Mouse (Mus musculus): ENCODE results near the gene Plrg1. TPM values are rescaled to one million over a fixed set of nuclear protein-coding genes. Genes with fewer than 3 reads are reported as not detected.

Plrg1 gene
- polyA plus RNA-seq, 1 experiment from 2014 or later, result 109 TPM

GRCm38 (mm10) chr3:83102286-83102685 is 47.0 kb downstream of the Plrg1 start:
- Histone ChIP-seq H3K36me3 (ENCODE audit: control insufficient read depth, insufficient read depth, low read length) (no peaks in the 10 kb centered on the region), H3K4me1 (ENCODE audit: control insufficient read depth, insufficient read depth, low read length) (0 out of 2 replicates have a peak, but pooled peaks cover 5% of the 10 kb centered on the region), H3K9ac (ENCODE audit: low read depth, low read length) (no peak overlapping the region), H3K4me2 (replicated peaks; ENCODE audit: low read depth, low read length) (no peak overlapping the region), H3K4me3 (ENCODE audit: low read length) (no peak overlapping the region), H3K9me3 (ENCODE audit: control insufficient read depth, low read length) (no peaks in the 10 kb centered on the region), H3K27ac (ENCODE audit: low read depth, low read length) (no peak overlapping the region), H3K27me3 (ENCODE audit: control insufficient read depth, insufficient read depth, low read length) (no peaks in the 10 kb centered on the region)
- WGBS, result 92% methylated on average over 6 of the region's 6 CpGs
- no peak for ATAC-seq (ENCODE audit: low FRiP score, low TSS enrichment)

DNA sequence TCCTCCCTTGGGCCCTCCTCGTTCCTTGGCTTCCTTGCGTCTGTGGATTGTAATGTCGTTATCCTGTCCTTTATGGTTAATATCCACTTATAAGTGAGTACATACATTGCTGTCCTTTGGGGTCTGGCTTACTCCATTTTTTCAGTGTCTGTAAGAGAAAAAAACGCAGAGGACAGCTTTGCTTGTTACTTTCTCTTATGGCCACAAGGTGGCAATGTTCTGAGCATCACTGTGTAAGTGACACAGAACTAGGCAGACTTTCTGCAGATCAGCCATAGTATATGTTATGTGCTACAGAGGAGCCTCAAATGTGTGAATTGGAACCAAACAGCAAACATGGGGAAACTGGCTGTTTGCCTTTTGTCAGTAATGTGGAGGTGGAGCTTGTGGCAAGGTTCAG is 54.8 kb downstream of the Plrg1 start:
- WGBS, result 36% methylated on average over 4 of the region's 4 CpGs
- Histone ChIP-seq H3K36me3 (ENCODE audit: control insufficient read depth, insufficient read depth, low read length) (no peaks in the 10 kb centered on the region), H3K27me3 (ENCODE audit: control insufficient read depth, insufficient read depth, low read length) (no peaks in the 10 kb centered on the region), H3K4me1 (ENCODE audit: control insufficient read depth, insufficient read depth, low read length) (0 out of 2 replicates have a peak, but pooled peaks cover 10% of the 10 kb centered on the region), H3K4me2 (replicated peaks; ENCODE audit: low read depth, low read length) (no peak overlapping the region), H3K4me3 (ENCODE audit: low read length) (no peak overlapping the region), H3K9me3 (ENCODE audit: control insufficient read depth, low read length) (no peaks in the 10 kb centered on the region), H3K27ac (ENCODE audit: low read depth, low read length) (no peak overlapping the region), H3K9ac (ENCODE audit: low read depth, low read length) (no peak overlapping the region)
- ATAC-seq (ENCODE audit: low FRiP score, low TSS enrichment), result no peak

- H3K27ac ChIP-seq (ENCODE audit: low read depth, low read length), result no peak overlapping the region
- H3K27me3 ChIP-seq (ENCODE audit: control insufficient read depth, insufficient read depth, low read length), result no peaks in the 10 kb centered on the region
- H3K4me1 ChIP-seq (ENCODE audit: control insufficient read depth, insufficient read depth, low read length), result 0 out of 2 replicates have a peak, but pooled peaks cover 10% of the 10 kb centered on the region
- H3K36me3 ChIP-seq (ENCODE audit: control insufficient read depth, insufficient read depth, low read length), result no peaks in the 10 kb centered on the region
- no peak overlapping the region for H3K4me2 ChIP-seq (replicated peaks; ENCODE audit: low read depth, low read length)
- no peak overlapping the region for H3K9ac ChIP-seq (ENCODE audit: low read depth, low read length)
- ATAC-seq (ENCODE audit: low FRiP score, low TSS enrichment), result no peak
- no peak overlapping the region for H3K4me3 ChIP-seq (ENCODE audit: low read length)
- WGBS, result 49% methylated on average over 7 of the region's 7 CpGs
- no peaks in the 10 kb centered on the region for H3K9me3 ChIP-seq (ENCODE audit: control insufficient read depth, low read length)
Observed at GRCm38 (mm10) chr3:83111485-83112261, 56.4 kb downstream of the Plrg1 start.

DNA sequence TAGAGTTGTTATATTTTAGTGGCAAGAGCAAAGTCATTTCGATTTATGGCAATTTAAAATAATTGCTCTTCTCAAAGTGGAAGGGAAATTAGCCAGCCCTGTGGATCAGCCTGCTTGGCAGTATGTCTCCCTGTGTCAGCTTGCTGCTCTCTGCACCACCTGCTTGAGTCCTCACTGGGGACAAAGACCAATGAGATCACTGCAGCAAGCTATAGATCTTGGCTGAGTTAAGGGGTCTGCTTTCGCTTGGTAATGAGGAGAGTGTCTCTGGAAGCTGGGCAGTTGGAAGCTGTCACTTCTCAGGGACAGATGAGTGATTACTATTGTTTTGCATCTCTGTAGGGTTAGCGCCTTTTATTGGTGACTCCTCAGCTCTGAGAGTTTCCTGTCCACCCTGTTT is 57.5 kb downstream of the Plrg1 start:
- Histone ChIP-seq H3K4me1 (ENCODE audit: control insufficient read depth, insufficient read depth, low read length) (0 out of 2 replicates have a peak, but pooled peaks cover 10% of the 10 kb centered on the region), H3K9ac (ENCODE audit: low read depth, low read length) (no peak overlapping the region), H3K27ac (ENCODE audit: low read depth, low read length) (no peak overlapping the region), H3K9me3 (ENCODE audit: control insufficient read depth, low read length) (no peaks in the 10 kb centered on the region), H3K27me3 (ENCODE audit: control insufficient read depth, insufficient read depth, low read length) (no peaks in the 10 kb centered on the region), H3K4me3 (ENCODE audit: low read length) (no peak overlapping the region), H3K36me3 (ENCODE audit: control insufficient read depth, insufficient read depth, low read length) (no peaks in the 10 kb centered on the region), H3K4me2 (replicated peaks; ENCODE audit: low read depth, low read length) (no peak overlapping the region)
- WGBS, result 10% methylated on average over 3 of the region's 3 CpGs
- no peak for ATAC-seq (ENCODE audit: low FRiP score, low TSS enrichment)

GRCm38 (mm10) chr3:83114946-83115345 is 59.6 kb downstream of the Plrg1 start:
- H3K9me3 ChIP-seq (ENCODE audit: control insufficient read depth, low read length), result no peaks in the 10 kb centered on the region
- H3K36me3 ChIP-seq (ENCODE audit: control insufficient read depth, insufficient read depth, low read length), result no peaks in the 10 kb centered on the region
- H3K27ac ChIP-seq (ENCODE audit: low read depth, low read length), result no peak overlapping the region
- WGBS, result 48% methylated on average over 1 of the region's 1 CpGs
- no peak overlapping the region for H3K4me2 ChIP-seq (replicated peaks; ENCODE audit: low read depth, low read length)
- 0 out of 2 replicates have a peak, but pooled peaks cover 10% of the 10 kb centered on the region for H3K4me1 ChIP-seq (ENCODE audit: control insufficient read depth, insufficient read depth, low read length)
- H3K27me3 ChIP-seq (ENCODE audit: control insufficient read depth, insufficient read depth, low read length), result no peaks in the 10 kb centered on the region
- no peak overlapping the region for H3K9ac ChIP-seq (ENCODE audit: low read depth, low read length)
- H3K4me3 ChIP-seq (ENCODE audit: low read length), result no peak overlapping the region
- ATAC-seq (ENCODE audit: low FRiP score, low TSS enrichment), result no peak

DNA sequence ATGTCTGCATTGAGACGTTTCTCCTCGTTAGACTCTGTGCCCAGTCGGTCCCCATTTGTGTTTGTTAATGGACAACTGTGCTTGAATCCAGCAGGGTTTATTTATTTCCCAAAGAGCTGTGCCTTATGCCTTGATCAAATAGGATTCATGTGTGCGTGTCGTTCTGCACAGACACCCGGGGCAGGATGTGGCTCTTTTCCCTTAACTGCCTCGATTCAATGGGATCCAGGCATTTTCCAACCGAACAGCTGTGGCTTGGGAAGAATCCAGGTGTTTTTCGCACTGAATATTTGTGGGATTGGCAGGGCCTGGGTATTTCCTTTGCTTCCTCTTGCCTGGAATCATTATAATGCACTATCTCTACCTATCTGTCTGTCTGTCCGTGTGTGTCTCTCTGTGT is 62.3 kb downstream of the Plrg1 start:
- H3K9me3 ChIP-seq (ENCODE audit: control insufficient read depth, low read length), result no peaks in the 10 kb centered on the region
- H3K4me2 ChIP-seq (replicated peaks; ENCODE audit: low read depth, low read length), result no peak overlapping the region
- H3K27me3 ChIP-seq (ENCODE audit: control insufficient read depth, insufficient read depth, low read length), result no peaks in the 10 kb centered on the region
- no peak overlapping the region for H3K4me3 ChIP-seq (ENCODE audit: low read length)
- no peak for ATAC-seq (ENCODE audit: low FRiP score, low TSS enrichment)
- no peak overlapping the region for H3K9ac ChIP-seq (ENCODE audit: low read depth, low read length)
- no peaks in the 10 kb centered on the region for H3K36me3 ChIP-seq (ENCODE audit: control insufficient read depth, insufficient read depth, low read length)
- H3K4me1 ChIP-seq (ENCODE audit: control insufficient read depth, insufficient read depth, low read length), result 0 out of 2 replicates have a peak, but pooled peaks cover 6% of the 10 kb centered on the region
- WGBS, result 70% methylated on average over 10 of the region's 10 CpGs
- no peak overlapping the region for H3K27ac ChIP-seq (ENCODE audit: low read depth, low read length)

Other genes starting within 250 kb of the Plrg1 start
- 1.9 and 3.1 TPM in 2 replicates for gene Rbm46, start 179.0 kb upstream of the Plrg1 start, polyA plus RNA-seq (2014; fragmentation: Nextera tagmentation; extraction: Ambion mirVana)
- gene Lrat, start 151.5 kb upstream of the Plrg1 start, polyA plus RNA-seq (2014; fragmentation: Nextera tagmentation; extraction: Ambion mirVana), result not detected in 2 replicates
- 0.11 TPM in 1 of 2 replicates, not detected in the other for gene Fgg, start 47.8 kb upstream of the Plrg1 start, polyA plus RNA-seq (2014; fragmentation: Nextera tagmentation; extraction: Ambion mirVana)
- 0.30 and 0.60 TPM in 2 replicates for gene Fga, start 29.4 kb upstream of the Plrg1 start, polyA plus RNA-seq (2014; fragmentation: Nextera tagmentation; extraction: Ambion mirVana)
- 1.1 and 1.3 TPM in 2 replicates for gene Fgb, start 5.7 kb upstream of the Plrg1 start, polyA plus RNA-seq (2014; fragmentation: Nextera tagmentation; extraction: Ambion mirVana)
- gene Dchs2, start 72.4 kb downstream of the Plrg1 start, polyA plus RNA-seq (2014; fragmentation: Nextera tagmentation; extraction: Ambion mirVana), result 0.17 and 0.28 TPM in 2 replicates

Data from kidney, embryonic 14.5 days (tissue).